Mouse (Mus musculus) heart, embryonic 14.5 days (tissue): ENCODE results near the gene Cdr2. TPM values are rescaled to one million over a fixed set of nuclear protein-coding genes. Genes with fewer than 3 reads are reported as not detected.
"Not testable (repeated sequence)": the region's sequence is repeated elsewhere in the genome, so short reads cannot be mapped to it uniquely, and the experiment has no call there.

Source experiments
- ATAC-seq: fragments of 200-750 bp; cut with Nextera tagmentation; 2 replicates; pipeline ENCODE4 v1.8.0; 2017; ENCODE audit warnings: low read depth, moderate TSS enrichment; ENCODE audit not compliant: insufficient number of reproducible peaks, insufficient read depth, low FRiP score
- H3K27ac ChIP-seq, 2 experiments: fragments of 200-500 bp in 1 of 2; fragments of 300-500 bp in 1 of 2; sonication (generic) in 1 of 2; replicated peaks in 1 of 2; 2 replicates each; pipeline ENCODE4 v1.5.1; 2012 to 2014; ENCODE audit warnings: low read depth in 2 of 2, low read length in 2 of 2, control low read depth in 1 of 2, mild to moderate bottlenecking in 1 of 2, mixed read lengths in 1 of 2; ENCODE audit not compliant: control insufficient read depth in 1 of 2, insufficient read depth in 1 of 2
- H3K27me3 ChIP-seq: fragments of 300-500 bp; sonication (generic); 2 replicates; pipeline ENCODE4 v1.6.1; 2014; ENCODE audit warnings: mild to moderate bottlenecking, low read length, control low read depth; ENCODE audit not compliant: control insufficient read depth, insufficient read depth
- H3K36me3 ChIP-seq: fragments of 300-500 bp; sonication (generic); 2 replicates; pipeline ENCODE4 v1.6.1; 2014; ENCODE audit warnings: mild to moderate bottlenecking, control low read depth, low read length, mixed read lengths; ENCODE audit not compliant: control insufficient read depth, insufficient read depth
- H3K4me1 ChIP-seq, 2 experiments: fragments of 200-500 bp in 1 of 2; fragments of 300-500 bp in 1 of 2; sonication (generic) in 1 of 2; 2 replicates each; pipeline ENCODE4 v1.6.1; 2012 to 2014; ENCODE audit warnings: low read length in 2 of 2, control low read depth in 1 of 2, mixed read lengths in 1 of 2; ENCODE audit not compliant: control insufficient read depth in 2 of 2, insufficient read depth in 2 of 2
- H3K4me2 ChIP-seq: fragments of 300-500 bp; sonication (generic); 2 replicates; pipeline ENCODE4 v1.6.1; 2014; ENCODE audit warnings: mild to moderate bottlenecking, low read length
- H3K4me3 ChIP-seq, 2 experiments: fragments of 200-500 bp in 1 of 2; fragments of 300-500 bp in 1 of 2; sonication (generic) in 1 of 2; 2 replicates each; pipeline ENCODE4 v1.5.1; 2012 to 2014; ENCODE audit warnings: low read length in 2 of 2, mild to moderate bottlenecking in 2 of 2, control low read depth in 1 of 2, low read depth in 1 of 2, moderate library complexity in 1 of 2; ENCODE audit not compliant: control insufficient read depth in 1 of 2, insufficient read depth in 1 of 2
- H3K9ac ChIP-seq: fragments of 300-500 bp; sonication (generic); 2 replicates; pipeline ENCODE4 v1.6.1; 2014; ENCODE audit warnings: mild to moderate bottlenecking, low read length
- H3K9me3 ChIP-seq: fragments of 300-500 bp; sonication (generic); 2 replicates; pipeline ENCODE4 v1.6.1; 2016; ENCODE audit warnings: low read length, control low read depth; ENCODE audit not compliant: control insufficient read depth
- WGBS: fragments of 180-500 bp; shearing (Covaris S2); extraction: QIAGEN DNeasy Blood & Tissue Kit; methylation state at CpG from one replicate; pipeline ENCODE4 v1.1.7; 2014; 5-methylcytosine and 5-hydroxymethylcytosine counted together
- polyA plus RNA-seq: library from polyadenylated mRNA; unstranded; fragments of >200 nt; fragmentation: Nextera tagmentation; extraction: Ambion mirVana; gene quantifications from 2 replicates; pipeline ENCODE4 v1.2.1, GENCODE M21; 2014

Gene Cdr2
- polyA plus RNA-seq, 1 experiment from 2014 or later: 12.8 TPM

DNA sequence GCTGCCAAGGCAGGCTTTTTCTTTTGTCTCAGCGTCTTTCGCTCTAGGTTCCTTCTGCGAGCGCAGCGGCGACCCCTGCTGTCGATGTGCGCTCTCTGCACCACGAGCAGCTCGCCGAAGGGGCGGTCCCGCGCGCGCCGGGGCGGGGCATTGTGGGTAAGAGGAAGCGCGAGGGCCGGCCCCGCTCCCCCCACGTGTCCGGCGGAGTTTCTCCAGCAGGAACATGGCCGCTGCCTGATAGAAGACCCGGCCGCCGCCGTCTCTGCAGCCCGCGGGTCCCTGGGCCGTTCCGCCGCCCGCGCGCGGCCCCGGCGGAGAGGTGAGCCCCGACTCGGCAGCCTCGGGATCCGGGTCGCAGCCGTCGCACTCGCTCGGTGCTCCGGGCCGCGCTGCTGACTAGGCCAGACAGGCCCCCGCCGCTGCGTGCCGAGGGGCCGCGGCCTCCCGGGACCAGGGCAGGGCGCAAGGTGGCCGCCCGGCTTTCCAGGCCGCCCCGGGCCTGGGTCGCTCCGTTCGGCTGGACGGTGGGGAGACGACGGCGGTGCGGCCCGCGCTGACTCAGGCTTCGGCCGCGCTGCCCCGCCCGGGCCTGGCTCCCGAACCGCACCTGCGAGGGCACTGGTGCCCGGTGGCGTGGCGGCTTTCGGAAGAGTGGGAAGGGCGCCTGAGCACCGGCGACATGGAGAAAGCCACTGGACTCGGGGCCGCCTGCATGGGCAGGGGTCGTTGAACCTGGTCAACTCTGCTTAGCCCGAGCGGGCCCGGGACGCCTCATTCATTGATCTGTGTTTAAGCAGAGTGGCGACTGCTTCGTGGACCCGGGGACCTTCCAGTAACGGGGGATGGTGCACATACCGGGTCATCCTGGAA lies 64.3 kb downstream of the Cdr2 start, which contains the start of gene Polr3e:
TSS of gene Polr3e (plus strand) at position 153 of the 870 bp plus-strand sequence.
- Histone ChIP-seq H3K9me3 (no peaks in the 10 kb centered on the region), H3K4me2 (peak within 1 kb of the TSS; percentile 81)
- WGBS: under 1% methylated on average over 95 of the region's 102 CpGs

DNA sequence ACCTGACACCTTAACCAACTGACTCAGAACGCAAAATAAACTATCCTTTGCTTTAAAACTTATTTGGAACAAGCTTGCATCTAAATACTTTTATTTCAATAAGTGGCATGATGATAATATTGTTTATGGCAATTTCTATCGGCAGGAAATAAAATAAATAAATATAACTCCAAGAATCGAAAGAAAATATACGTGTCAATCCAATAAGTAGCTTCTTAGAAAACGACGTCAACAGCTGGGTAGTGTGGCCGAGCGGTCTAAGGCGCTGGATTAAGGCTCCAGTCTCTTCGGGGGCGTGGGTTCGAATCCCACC lies 64.9 kb downstream of the Cdr2 start:
- Histone ChIP-seq H3K9ac (peak overlapping the region; percentile 30; the same call in 1 of the 2 replicates), H3K4me1 (peaks cover 0 to 11% of the 10 kb centered on the region in 2 experiments; a peak in 1 of 4 replicates), H3K27me3 (no peaks in the 10 kb centered on the region), H3K36me3 (no peaks in the 10 kb centered on the region), H3K9me3 (no peaks in the 10 kb centered on the region), H3K4me2 (peak overlapping the region; percentile 81), H3K4me3 (peak overlapping the region; percentile 89 to 99), H3K27ac (no peak overlapping the region)
- WGBS: 9% methylated on average over 12 of the region's 12 CpGs
- no peak for ATAC-seq

More for the DNA sequence above, 64.3 kb downstream of the Cdr2 start, which contains the start of gene Polr3e:
- Histone ChIP-seq H3K4me3 (peak within 1 kb of the TSS; percentile 89 to 99), H3K9ac (peak within 1 kb of the TSS; percentile 94), H3K36me3 (0 out of 2 replicates have a peak, but pooled peaks cover under 1% of the 10 kb centered on the region), H3K4me1 (peaks cover 0 to 11% of the 10 kb centered on the region in 2 experiments; a peak in 1 of 4 replicates), H3K27me3 (no peaks in the 10 kb centered on the region), H3K27ac (peak within 1 kb of the TSS; percentile 44 to 84)
- peak; percentile 92 for ATAC-seq

DNA sequence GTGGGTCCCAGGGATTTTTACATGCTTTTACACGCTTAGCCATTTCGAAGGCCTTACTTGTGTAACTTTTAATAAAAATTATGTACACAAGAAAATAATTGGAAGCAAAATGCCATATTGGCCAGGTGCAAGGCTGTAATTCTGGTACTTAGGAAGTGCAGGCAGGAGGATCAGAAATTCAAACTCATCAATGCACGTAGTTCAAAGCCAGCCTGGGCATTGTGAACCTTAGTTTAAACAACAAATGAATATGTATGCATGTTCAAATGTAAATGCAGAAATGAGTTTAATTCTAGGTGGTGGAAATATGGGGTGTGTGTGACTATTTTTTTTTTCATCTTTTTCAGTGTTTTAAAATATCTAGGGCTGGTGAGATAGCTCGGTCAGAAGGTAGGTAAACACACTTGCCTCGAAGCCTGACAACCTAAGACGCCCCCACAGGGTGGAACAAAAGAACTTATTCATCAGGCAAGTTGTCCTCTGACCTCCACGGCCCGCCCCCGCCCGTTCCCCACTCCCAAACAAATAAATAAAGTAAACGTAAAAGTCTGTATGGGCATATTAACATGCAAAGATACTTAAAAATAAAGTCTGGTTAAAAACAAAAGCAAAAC lies 65.7 kb downstream of the Cdr2 start:
- H3K36me3 ChIP-seq: no peaks in the 10 kb centered on the region
- WGBS: 44% methylated on average over 11 of the region's 11 CpGs
- peak overlapping the region; percentile 81 for H3K4me2 ChIP-seq
- H3K9ac ChIP-seq: no peak overlapping the region
- no peaks in the 10 kb centered on the region for H3K27me3 ChIP-seq
- H3K27ac ChIP-seq: no peak overlapping the region
- H3K4me1 ChIP-seq: peaks cover 0 to 11% of the 10 kb centered on the region in 2 experiments; a peak in 1 of 4 replicates
- H3K9me3 ChIP-seq: no peaks in the 10 kb centered on the region
- no peak for ATAC-seq
- H3K4me3 ChIP-seq: peak overlapping the region in 1 of 2 experiments; percentile 99; a peak in 1 of 4 replicates

DNA sequence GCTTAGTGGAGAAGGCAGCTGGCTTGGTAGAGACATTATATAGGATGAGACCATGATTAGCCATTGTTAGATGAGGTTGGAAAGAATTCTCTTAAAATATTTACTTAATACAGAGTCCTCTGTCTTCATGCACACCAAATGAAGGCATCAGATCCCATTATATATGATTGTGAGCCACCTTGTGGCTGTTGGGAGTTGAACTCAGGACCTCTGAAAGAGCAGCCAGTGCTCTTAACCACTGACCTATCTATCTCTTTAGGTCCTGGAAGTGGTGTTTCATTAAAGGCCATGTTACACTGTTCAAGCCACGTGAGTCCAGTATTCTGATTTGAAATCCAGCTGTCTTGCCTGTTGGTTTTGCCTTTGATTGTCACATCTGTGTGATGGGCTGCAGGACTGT lies 68.8 kb downstream of the Cdr2 start:
- no peak for ATAC-seq
- H3K9me3 ChIP-seq: no peaks in the 10 kb centered on the region
- 12% methylated on average over 1 of the region's 1 CpGs for WGBS
- no peak overlapping the region for H3K9ac ChIP-seq
- H3K36me3 ChIP-seq: no peaks in the 10 kb centered on the region
- no peak overlapping the region for H3K4me3 ChIP-seq
- H3K4me2 ChIP-seq: no peak overlapping the region
- no peaks in the 10 kb centered on the region for H3K27me3 ChIP-seq
- peaks cover 0 to under 1% of the 10 kb centered on the region in 2 experiments; a peak in 1 of 4 replicates for H3K4me1 ChIP-seq
- no peak overlapping the region for H3K27ac ChIP-seq

DNA sequence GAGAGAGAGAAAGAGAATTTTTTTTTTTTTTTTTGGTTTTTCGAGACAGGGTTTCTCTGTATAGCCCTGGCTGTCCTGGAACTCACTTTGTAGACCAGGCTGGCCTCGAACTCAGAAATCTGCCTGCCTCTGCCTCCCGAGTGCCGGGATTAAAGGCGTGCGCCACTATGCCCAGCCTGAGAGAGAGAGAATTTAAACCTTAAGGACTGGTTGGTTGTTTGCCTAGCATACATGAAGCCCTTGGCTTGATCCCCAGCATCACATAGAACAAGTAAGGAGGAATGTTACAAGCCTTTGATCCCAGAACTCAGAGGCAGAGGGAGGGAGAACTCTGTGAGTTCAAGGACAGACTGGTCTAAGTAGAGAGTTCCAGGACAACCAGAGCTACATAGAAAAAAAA lies 70.8 kb downstream of the Cdr2 start:
- 84% methylated on average over 5 of the region's 6 CpGs for WGBS

DNA sequence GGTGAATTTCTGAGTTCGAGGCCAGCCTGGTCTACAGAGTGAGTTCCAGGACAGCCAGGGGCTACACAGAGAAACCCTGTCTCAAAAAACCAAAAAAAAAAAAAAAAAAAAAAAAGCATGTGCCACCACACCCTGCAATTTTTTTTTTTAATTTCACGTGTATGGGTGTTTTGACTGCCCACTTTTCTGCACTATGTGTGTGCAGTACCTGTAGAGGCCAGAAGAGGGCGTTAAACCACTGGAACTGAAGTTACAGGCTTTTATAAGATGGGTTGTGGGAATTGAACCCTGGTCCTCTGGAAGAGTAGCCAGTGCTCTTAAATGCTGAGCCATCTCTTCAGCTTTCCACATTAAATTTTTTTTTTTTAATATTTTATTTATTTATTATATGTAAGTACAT lies 71.9 kb downstream of the Cdr2 start:
- WGBS: 70% methylated on average over 3 of the region's 3 CpGs

More for the DNA sequence above, 70.8 kb downstream of the Cdr2 start:
- H3K27ac ChIP-seq, H3K27me3 ChIP-seq, H3K4me2 ChIP-seq, H3K36me3 ChIP-seq, H3K9me3 ChIP-seq, H3K9ac ChIP-seq, H3K4me3 ChIP-seq, ATAC-seq, H3K4me1 ChIP-seq: not testable (repeated sequence)

More for the DNA sequence above, 71.9 kb downstream of the Cdr2 start:
- not testable (repeated sequence) for H3K4me1 ChIP-seq, H3K9me3 ChIP-seq, H3K27me3 ChIP-seq, H3K4me3 ChIP-seq, H3K4me2 ChIP-seq, H3K27ac ChIP-seq, H3K9ac ChIP-seq, H3K36me3 ChIP-seq, ATAC-seq
